Mouse (Mus musculus) retina, postnatal 7 days (tissue): ENCODE measurements at regions not wholly inside any gene's neighbourhood (a gene's known extent, or its start where the extent isn't known, plus 50 kb on each side); places are given as distances from the start of the nearest gene placed in this dataset.
"Not testable (repeated sequence)": the region's sequence is repeated elsewhere in the genome, so short reads cannot be mapped to it uniquely, and the experiment has no call there.

Experiments used
- DNase-seq: peaks from one replicate; pipeline ENCODE4 v3.0.0-alpha.2; 2012; ENCODE audit warnings: low read depth, low spot score

- DNase-seq = no peak
These were observed 567.3 kb downstream of the Cntn3 start for GRCm38 (mm10) chr6:102005627-102006026.

DNA sequence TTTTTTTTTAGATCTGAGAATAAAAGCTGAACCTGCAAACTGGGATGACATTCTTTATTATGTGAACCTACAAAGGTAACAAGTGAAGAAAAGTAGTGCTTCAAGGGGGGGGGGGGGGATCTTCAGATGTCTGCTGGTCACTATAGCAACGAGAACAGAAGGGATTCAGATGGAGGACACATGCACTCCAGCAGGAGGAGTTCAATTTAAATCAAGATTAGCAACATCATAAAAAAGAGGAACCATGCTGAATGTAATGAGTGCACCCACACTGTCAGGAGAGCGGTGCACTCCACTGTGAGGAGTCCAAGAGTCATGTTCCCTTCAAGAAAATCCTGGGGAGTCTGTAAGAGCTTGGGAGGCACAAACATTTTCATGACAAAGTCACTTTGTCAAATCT is 574.7 kb downstream of the Cntn3 start:
- no peak for DNase-seq

DNA sequence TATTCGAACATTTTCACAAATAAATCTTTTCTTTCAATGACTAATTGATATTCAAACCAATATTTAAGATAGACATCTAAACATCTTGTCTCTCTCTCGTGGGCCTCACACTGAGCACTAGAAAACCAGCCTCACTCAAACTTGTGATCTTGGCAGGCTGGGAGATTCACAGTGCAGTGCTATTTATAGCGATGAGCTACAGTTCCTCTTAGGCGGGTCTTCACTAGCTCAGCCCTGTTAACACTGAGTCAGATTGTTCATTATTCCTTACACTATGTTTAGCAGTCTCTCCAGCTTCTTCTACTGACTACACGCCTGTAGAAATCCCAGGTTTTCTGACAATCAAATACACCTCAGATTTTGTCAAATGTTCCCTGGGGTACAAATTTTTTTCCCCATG is 575.3 kb downstream of the Cntn3 start:
- no peak for DNase-seq

- DNase-seq = no peak
These were observed 580.1 kb downstream of the Cntn3 start for GRCm38 (mm10) chr6:101992815-101993214.

GRCm38 (mm10) chr6:101981656-101982055 is 591.2 kb downstream of the Cntn3 start:
- DNase-seq = no peak

GRCm38 (mm10) chr6:101979213-101979612 is 593.7 kb downstream of the Cntn3 start:
- no peak for DNase-seq

GRCm38 (mm10) chr6:101964941-101965340 is 587.2 kb upstream of the Pdzrn3 start:
- no peak for DNase-seq

GRCm38 (mm10) chr6:101961476-101961875 is 583.8 kb upstream of the Pdzrn3 start:
- not testable (repeated sequence) for DNase-seq

GRCm38 (mm10) chr6:101949681-101950080 is 572.0 kb upstream of the Pdzrn3 start:
- no peak for DNase-seq

GRCm38 (mm10) chr6:101948950-101949349 is 571.3 kb upstream of the Pdzrn3 start:
- DNase-seq = no peak

DNA sequence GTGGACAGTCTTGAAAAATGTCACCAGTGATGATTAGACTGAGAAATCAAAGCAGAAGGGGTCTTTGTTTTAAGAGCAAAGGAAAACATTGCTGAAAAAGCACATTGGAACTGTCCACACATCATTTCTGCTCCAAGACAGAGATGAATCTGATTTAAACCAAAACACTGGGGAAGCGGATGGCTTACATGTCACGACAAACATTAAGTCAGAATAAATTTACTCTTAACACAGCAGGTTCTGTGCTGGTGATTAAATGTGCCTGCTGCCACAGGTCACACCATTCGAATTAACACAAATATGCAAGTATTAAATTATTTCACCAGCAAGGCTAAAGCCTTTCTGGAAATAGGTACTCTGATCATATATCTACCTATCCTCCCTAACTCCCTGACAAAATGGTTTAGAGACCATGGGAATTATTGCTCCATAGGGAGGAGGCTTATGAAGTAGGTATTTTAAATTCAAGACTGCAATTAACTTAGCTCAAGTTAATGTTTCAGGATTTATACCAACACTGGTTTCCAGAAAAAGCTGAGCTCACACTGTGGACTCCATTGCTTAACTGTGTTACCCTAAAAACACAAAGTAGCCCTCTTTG is 562.7 kb upstream of the Pdzrn3 start:
- no peak for DNase-seq

DNA sequence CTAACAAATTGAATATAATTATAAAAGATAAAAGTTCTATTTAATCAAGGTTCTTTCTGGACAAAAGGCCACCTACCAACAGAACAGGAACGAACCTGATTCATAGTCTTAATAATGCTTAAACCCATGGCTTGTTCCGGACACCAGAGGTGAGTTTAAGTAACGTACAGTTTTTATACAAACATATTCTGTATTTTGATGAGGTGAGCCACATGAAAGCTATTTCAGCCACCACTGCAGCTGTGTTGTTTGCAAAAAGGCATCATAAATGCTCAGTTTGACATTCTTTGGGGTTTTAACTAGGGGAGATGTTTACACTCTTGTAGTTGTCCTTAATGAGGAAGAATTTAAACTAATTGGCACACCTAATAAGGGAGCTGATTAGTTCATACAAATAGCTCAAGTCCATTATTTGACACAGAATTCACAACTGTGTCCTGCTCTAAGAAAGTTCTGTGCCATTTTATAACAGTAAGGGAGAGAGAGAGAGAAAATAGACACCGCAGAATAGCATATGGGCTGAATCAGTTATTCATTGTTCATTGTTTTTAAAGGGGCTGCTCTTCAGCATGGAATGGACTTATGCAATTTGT is 560.8 kb upstream of the Pdzrn3 start:
- no peak for DNase-seq

DNA sequence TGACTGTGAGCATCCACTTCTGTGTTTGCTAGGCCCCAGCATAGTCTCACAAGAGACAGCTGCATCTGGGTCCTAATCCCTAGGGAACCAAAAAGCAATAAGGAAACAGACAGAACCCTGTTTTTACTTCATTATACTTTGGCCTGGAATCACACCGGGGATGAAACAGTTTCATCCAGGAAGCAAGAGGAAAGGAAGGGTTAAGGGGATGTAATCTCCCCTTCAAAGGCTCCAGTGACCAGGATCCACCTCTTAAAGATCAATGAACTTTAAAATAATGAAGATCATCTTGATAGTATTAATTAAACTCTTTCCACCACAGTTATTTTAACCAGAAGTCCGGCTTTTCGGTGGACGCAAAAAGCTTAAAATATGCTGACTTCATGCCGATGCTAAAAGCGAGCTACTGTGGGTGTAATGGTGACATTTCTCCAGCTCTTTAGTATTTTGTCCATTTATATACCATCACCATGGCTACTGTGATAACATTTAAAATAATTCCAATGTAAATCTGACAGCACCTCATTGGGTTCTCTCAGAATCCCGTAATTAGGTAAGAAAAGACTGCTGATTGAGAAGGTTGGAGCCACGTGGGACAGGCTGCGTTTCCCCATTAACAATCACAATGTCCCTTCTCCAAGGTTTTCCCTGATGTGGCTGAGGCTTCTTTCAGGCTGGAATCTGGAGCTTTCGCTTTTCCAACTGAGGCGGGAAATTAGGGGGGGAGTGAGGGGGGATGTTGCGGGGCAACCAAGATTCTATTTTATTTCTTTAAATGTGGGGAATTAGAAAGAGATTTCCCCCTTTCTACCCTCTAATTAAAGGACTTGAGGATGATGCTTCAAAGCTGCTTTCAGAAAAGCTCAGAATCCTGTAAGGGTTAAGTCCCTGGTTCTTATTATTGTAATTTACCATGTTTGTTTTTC is 560.0 kb upstream of the Pdzrn3 start:
- no peak for DNase-seq

DNA sequence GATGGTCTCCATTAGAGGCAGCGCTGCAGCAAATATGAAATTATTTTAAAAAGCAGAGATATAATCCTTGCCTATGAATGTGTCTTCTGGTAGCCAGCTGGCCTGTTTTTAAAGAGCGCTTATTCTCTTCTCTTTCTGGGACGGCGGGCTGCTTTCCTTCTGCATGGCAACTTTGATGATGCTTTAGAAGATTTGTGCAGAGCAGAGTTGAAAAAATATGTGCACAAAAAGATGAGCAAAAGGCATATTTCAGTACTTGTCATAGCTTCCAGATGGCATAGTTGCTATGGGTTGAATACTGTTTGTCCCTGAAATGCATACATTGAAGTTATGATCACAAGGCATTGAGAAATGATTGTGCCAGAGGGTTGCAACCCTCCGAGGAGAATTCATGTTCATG is 554.1 kb upstream of the Pdzrn3 start:
- no peak for DNase-seq

DNA sequence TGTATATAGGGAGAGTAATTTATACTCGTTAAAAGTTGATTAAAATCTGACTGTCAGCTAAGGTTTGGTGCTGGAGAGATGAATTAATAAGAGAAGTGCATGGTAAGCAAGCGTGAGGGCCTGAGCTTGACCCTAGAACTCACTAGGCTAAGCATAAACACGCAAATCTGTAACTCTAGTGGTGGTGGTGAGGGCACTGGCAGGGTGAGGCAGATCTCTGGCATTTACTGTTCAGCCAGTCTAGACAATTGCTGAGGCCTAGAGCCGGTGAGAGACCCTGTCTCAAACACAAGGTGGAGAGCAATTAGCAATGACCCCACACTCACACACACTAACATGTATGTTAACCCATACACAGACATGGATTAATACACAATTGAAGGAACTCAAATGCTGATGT is 544.0 kb upstream of the Pdzrn3 start:
- no peak for DNase-seq

GRCm38 (mm10) chr6:101921186-101921585 is 543.5 kb upstream of the Pdzrn3 start:
- DNase-seq = no peak

DNA sequence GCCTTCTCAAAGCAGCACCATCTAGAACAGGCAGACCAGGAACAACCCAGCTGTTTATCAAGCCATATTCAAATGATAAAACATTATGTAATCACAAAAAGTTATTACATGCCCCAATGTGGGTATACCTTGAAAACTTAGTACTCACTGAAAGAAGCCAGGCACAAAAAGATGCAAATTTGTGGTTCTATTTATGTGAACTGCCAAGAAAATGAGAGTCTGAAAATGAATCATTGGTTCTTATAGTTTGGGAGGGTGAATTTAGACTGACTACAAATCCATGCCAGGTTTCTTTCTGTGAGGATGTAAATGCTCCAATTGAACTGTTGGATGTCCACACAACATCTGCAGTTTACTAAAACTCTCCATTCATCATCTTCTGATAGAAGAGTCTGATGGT is 541.2 kb upstream of the Pdzrn3 start:
- no peak for DNase-seq

- DNase-seq = no peak
These were observed 527.3 kb upstream of the Pdzrn3 start for GRCm38 (mm10) chr6:101905029-101905342.

DNA sequence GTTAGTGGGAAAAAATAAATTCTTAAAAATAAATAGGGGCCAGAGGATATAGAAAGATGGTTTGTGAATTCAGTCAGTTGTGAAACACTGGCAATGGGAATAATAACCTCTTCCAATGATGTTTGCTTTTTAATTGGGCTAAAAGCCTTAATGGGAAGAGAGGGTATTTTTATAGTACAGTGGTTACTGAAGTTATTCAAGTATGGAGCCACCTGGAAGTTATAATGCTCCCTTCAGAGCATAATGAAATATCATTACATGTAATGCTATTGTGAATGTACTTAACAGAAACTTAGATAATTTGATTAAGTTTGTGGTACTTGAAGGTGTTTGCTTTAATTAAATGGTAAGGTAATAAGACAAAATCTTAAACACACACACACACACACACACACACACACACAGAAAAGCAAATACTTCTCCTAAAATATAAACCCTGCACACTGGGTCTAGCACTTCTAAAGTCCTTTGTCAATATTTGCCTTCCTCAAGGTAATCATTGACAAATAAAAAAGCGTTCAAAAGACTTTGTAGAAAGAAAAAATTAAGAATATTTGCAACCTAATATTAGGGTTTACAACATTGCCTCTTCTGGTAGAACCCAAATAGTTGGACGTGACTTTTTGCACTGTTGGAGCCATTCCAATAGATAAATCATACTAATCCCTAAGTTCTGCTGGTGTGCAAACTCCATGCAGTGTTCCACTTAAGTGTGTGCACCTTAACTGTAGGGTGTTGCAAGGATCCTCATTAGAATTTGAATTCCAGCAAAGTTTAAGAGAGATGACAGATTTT is 526.7 kb upstream of the Pdzrn3 start:
- DNase-seq = no peak

- no peak for DNase-seq
These were observed 524.6 kb upstream of the Pdzrn3 start for GRCm38 (mm10) chr6:101902276-101902675.

DNA sequence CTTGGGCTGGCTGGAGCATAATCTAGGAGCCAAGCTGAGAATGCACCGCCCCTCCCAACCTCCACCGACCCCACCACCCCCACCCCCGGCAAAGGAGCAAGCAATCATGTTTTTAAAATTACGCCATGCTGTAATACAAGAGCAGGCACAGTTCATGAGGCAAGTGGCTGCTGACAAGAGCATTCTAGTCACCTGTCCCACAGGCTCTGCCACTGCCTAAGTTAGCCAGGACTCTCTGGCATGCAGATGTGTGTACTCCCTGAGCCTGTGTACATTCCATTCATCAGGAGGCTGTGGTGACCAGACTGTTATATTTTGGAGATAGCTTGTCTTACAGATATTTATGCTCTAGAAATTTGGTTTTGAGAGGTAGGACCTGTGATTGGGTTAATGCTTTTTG is 520.8 kb upstream of the Pdzrn3 start:
- DNase-seq = no peak

GRCm38 (mm10) chr6:101890655-101891054 is 513.0 kb upstream of the Pdzrn3 start:
- DNase-seq = no peak
